Mouse (Mus musculus) embryonic facial prominence, embryonic 11.5 days (tissue): ENCODE results near the gene Gm11077. TPM values are rescaled to one million over a fixed set of nuclear protein-coding genes. Genes with fewer than 3 reads are reported as not detected.

Experiments used
- ATAC-seq: fragments of 200-750 bp; cut with Nextera tagmentation; replicated peaks from 2 replicates; pipeline ENCODE4 v1.8.0; 2017; ENCODE audit warnings: low read depth; ENCODE audit not compliant: insufficient number of reproducible peaks, low FRiP score, low TSS enrichment
- DNase-seq: peaks from one replicate; pipeline ENCODE4 v3.0.0-alpha.2; 2015; ENCODE audit warnings: low spot score
- H3K27ac ChIP-seq: fragments of 300-500 bp; sonication (generic); replicated peaks from 2 replicates; pipeline ENCODE4 v1.5.1; 2014; ENCODE audit warnings: mild to moderate bottlenecking, low read depth, low read length, control low read depth
- H3K27me3 ChIP-seq: fragments of 300-500 bp; sonication (generic); 2 replicates; pipeline ENCODE4 v1.6.1; 2014; ENCODE audit warnings: mild to moderate bottlenecking, low read length, moderate library complexity, mixed read lengths; ENCODE audit not compliant: control insufficient read depth, insufficient read depth
- H3K36me3 ChIP-seq: fragments of 300-500 bp; sonication (generic); replicated peaks from 2 replicates; pipeline ENCODE4 v1.6.1; 2014; ENCODE audit warnings: low read depth, mild to moderate bottlenecking, low read length, moderate library complexity, mixed read lengths; ENCODE audit not compliant: control insufficient read depth, insufficient read depth
- H3K4me1 ChIP-seq: fragments of 300-500 bp; sonication (generic); 2 replicates; pipeline ENCODE4 v1.6.1; 2014; ENCODE audit warnings: low read length, mixed read lengths; ENCODE audit not compliant: control insufficient read depth, insufficient read depth
- H3K4me2 ChIP-seq: fragments of 300-500 bp; sonication (generic); 2 replicates; pipeline ENCODE4 v1.6.1; 2014; ENCODE audit warnings: low read depth, mild to moderate bottlenecking, control low read depth, low read length, moderate library complexity
- H3K4me3 ChIP-seq: fragments of 300-500 bp; sonication (generic); 2 replicates; pipeline ENCODE4 v1.5.1; 2014; ENCODE audit warnings: low read depth, low read length, control low read depth
- H3K9ac ChIP-seq: fragments of 300-500 bp; sonication (generic); replicated peaks from 2 replicates; pipeline ENCODE4 v1.6.1; 2014; ENCODE audit warnings: mild to moderate bottlenecking, control low read depth, low read length
- H3K9me3 ChIP-seq: fragments of 300-500 bp; sonication (generic); replicated peaks from 2 replicates; pipeline ENCODE4 v1.6.1; 2016; ENCODE audit warnings: mild to moderate bottlenecking, low read length, inconsistent platforms, mixed read lengths; ENCODE audit not compliant: control insufficient read depth
- WGBS: fragments of 180-500 bp; shearing (Covaris S2); extraction: QIAGEN DNeasy Blood & Tissue Kit; methylation state at CpG from one replicate; pipeline ENCODE4 v1.1.7; 2014; 5-methylcytosine and 5-hydroxymethylcytosine counted together
- polyA plus RNA-seq: library from polyadenylated mRNA; unstranded; fragments of >200 nt; fragmentation: Nextera tagmentation; extraction: Ambion mirVana; gene quantifications from 2 replicates; pipeline ENCODE4 v1.2.1, GENCODE M21; 2014

Gene Gm11077
- polyA plus RNA-seq, 1 experiment from 2014 or later, result not detected

DNA sequence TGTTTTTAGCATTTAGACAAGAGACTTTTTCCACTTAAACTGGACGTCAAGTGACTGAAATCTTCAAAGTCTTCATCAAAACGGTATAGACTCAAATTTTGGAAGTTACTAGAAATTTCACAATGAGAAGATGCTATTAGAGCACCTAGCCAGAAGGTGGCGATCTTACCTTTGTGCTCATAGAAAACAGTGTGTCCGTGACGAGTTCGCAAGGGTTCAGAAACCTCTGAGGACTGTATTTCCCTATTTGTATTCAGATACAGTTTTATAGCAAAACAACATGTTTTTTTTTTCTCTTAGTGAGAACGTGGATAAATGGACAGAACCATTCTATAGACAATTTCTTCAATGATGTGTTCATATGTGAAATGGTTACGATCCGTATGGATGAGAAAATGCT, 37.3 kb downstream of the Gm11077 start:
- no peaks in the 10 kb centered on the region for H3K4me1 ChIP-seq
- no peak for ATAC-seq
- no peak overlapping the region for H3K4me2 ChIP-seq
- no peak overlapping the region for H3K4me3 ChIP-seq
- 41% methylated on average over 9 of the region's 9 CpGs for WGBS
- no peaks in the 10 kb centered on the region for H3K36me3 ChIP-seq
- no peak overlapping the region for H3K27ac ChIP-seq
- no peak overlapping the region for H3K9ac ChIP-seq
- DNase-seq, result peak; percentile 75
- no peaks in the 10 kb centered on the region for H3K27me3 ChIP-seq
- H3K9me3 ChIP-seq, result no peaks in the 10 kb centered on the region

DNA sequence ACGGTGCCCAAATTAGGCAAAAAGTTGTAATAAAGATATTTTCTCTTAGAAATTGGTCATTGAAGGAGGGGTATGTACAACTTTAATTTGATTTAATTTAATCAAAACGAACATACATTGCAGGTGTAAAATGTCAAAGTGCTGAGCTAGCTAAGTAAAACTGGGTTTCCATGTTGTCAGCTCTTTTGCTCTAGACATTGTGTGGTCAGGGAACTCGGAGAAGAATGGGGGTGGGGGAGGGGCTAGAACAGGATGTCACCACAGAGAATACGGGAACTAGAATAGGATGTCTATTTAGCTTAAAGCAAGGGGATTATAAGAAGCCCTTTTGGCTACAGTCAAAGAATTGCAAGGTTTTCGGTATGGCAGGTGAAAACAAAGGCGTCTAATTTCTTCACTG, 38.2 kb downstream of the Gm11077 start:
- DNase-seq (no peak), ATAC-seq (no peak)
- no peak overlapping the region for H3K4me2 ChIP-seq
- 66% methylated on average over 6 of the region's 6 CpGs for WGBS
- no peak overlapping the region for H3K27ac ChIP-seq
- H3K36me3 ChIP-seq, result no peaks in the 10 kb centered on the region
- H3K4me3 ChIP-seq, result no peak overlapping the region
- H3K9ac ChIP-seq, result no peak overlapping the region
- no peaks in the 10 kb centered on the region for H3K4me1 ChIP-seq
- H3K9me3 ChIP-seq, result no peaks in the 10 kb centered on the region
- H3K27me3 ChIP-seq, result no peaks in the 10 kb centered on the region

DNA sequence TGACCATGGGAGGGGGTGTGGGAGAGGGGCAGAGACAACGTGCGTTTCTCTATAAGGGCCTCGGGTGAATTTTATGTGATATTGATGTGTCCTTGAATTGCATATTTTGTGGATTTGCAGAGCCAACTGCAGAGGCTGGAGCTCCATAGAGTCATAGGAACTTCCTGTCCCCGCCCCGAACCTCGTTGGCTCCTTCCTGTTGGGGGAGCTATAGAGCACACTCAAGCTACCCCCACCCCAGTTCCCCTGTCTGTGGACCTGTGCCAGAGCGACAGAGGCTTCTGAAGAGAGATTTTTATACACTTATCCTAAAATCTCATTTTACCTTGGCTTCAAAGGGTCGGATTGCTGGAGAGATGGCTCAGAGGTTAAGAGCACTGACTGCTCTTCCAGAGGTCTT, 39.1 kb downstream of the Gm11077 start:
- no peaks in the 10 kb centered on the region for H3K36me3 ChIP-seq
- WGBS, result 84% methylated on average over 8 of the region's 8 CpGs

DNA sequence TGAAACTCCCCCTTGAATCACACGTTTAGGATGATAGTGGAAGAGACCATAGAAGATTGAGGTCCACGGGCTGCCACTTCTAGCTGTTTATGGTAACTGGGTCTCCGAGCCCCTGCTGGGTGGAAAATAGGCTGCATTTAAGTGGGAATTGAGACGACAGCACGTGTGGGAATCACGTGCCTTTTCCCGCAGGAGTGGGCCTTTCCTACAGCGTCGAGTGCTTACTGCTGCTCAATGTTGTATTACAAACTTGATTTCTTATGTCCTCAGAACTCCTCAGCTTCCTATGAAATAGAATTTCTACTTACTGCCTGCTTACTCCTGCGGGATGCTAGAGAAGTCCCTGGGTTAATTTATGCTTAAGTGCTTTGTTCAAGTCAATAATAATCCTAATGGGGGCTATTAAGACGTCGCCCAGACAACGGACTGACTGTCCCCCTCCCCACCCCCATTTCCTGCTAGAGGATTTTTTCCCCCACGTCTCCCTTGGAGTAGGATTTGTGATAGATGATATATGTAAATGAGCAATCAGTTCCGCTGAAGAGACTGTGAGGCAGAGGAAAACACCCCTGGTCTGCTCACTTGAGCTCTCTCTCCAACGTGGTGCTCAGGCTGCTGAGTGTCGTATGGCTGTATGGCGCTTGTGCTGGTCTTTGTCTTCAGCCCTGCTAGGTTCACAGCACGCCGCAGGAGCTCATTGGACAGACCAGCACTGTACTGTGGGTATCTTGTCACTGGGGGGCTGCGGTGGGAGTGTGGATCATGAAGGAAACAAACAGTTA, 40.0 kb downstream of the Gm11077 start:
- 52% methylated on average over 21 of the region's 21 CpGs for WGBS
- H3K4me1 ChIP-seq, result no peaks in the 10 kb centered on the region
- no peaks in the 10 kb centered on the region for H3K9me3 ChIP-seq
- ATAC-seq, result peak; percentile 77
- H3K9ac ChIP-seq, result no peak overlapping the region
- H3K4me3 ChIP-seq, result no peak overlapping the region
- DNase-seq, result peak; percentile 22
- no peak overlapping the region for H3K27ac ChIP-seq
- no peaks in the 10 kb centered on the region for H3K36me3 ChIP-seq
- H3K27me3 ChIP-seq, result no peaks in the 10 kb centered on the region
- H3K4me2 ChIP-seq, result no peak overlapping the region

More for the DNA sequence above, 39.1 kb downstream of the Gm11077 start:
- no peaks in the 10 kb centered on the region for H3K4me1 ChIP-seq
- H3K27ac ChIP-seq, result no peak overlapping the region
- no peak overlapping the region for H3K4me2 ChIP-seq
- H3K9me3 ChIP-seq, result no peaks in the 10 kb centered on the region
- no peak overlapping the region for H3K4me3 ChIP-seq
- ATAC-seq, result no peak
- DNase-seq, result no peak
- H3K9ac ChIP-seq, result no peak overlapping the region
- H3K27me3 ChIP-seq, result no peaks in the 10 kb centered on the region

DNA sequence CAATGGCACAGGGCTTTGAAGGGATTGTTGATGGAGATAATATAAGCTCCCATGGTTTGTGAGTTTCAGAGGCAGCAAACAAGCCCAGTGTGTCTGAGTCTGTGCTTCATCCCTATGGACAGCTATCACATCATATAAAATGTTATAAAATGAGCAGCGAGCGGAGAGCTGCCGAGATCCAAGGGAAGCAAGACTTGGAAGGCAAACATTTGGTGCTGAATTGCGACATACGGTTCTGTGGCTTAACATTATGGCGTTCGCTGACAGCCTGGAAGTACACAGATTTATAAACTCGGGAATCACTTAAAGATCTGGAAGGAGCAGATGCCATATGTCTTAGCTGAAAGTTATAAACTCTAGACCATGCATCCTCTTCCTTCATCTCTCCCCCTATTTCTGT, 47.2 kb downstream of the Gm11077 start:
- no peak overlapping the region for H3K27ac ChIP-seq
- H3K4me3 ChIP-seq, result no peak overlapping the region
- no peak for DNase-seq
- H3K9me3 ChIP-seq, result no peaks in the 10 kb centered on the region
- no peaks in the 10 kb centered on the region for H3K36me3 ChIP-seq
- no peak overlapping the region for H3K4me2 ChIP-seq
- H3K27me3 ChIP-seq, result no peaks in the 10 kb centered on the region
- WGBS, result 90% methylated on average over 8 of the region's 8 CpGs
- ATAC-seq, result no peak
- no peaks in the 10 kb centered on the region for H3K4me1 ChIP-seq
- no peak overlapping the region for H3K9ac ChIP-seq

DNA sequence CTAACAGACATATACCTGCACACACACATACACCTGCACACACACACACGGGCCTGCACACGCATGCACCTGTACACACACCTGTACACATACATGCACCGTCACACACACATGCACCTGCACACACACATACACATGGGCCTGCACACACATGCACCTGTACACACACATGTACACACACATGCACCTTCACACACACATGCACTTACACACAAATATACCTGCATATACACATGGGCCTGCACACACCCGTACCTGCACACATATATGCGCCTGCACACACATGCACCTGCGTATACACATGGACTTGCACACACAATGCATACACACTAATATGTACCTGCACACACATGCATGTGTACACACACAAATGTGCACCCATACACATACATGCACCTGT, 53.4 kb downstream of the Gm11077 start:
- 92% methylated on average over 6 of the region's 6 CpGs for WGBS
- Histone ChIP-seq H3K9ac (no peak overlapping the region), H3K9me3 (no peaks in the 10 kb centered on the region), H3K27ac (no peak overlapping the region), H3K4me3 (no peak overlapping the region), H3K27me3 (no peaks in the 10 kb centered on the region), H3K4me1 (no peaks in the 10 kb centered on the region), H3K36me3 (no peaks in the 10 kb centered on the region), H3K4me2 (no peak overlapping the region)
- DNase-seq (no peak), ATAC-seq (peak; percentile 14; the same call in 1 of the 2 replicates)

DNA sequence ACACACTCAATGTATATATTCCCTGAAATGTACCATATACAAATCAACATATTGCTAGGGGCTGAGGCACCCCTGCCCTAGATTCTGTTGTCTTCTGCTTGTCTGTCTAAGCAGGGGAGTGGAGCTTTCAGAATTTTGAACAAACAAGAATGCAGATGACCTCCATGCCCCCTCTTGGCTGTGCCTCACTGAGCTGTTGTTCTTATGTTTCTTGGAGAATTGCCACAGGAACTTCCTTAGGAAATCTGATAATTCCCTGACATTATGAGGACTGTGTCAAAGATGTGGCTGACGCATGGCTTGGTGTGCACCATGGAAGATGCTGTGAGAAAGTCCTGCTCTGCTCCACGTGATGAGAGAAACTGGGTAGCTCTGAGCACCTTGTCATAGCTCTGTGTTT, 57.0 kb downstream of the Gm11077 start:
- no peaks in the 10 kb centered on the region for H3K4me1 ChIP-seq
- H3K27ac ChIP-seq, result no peak overlapping the region
- DNase-seq (no peak), ATAC-seq (no peak)
- H3K9ac ChIP-seq, result no peak overlapping the region
- H3K9me3 ChIP-seq, result no peaks in the 10 kb centered on the region
- no peak overlapping the region for H3K4me3 ChIP-seq
- WGBS, result 59% methylated on average over 2 of the region's 2 CpGs
- no peaks in the 10 kb centered on the region for H3K27me3 ChIP-seq
- no peak overlapping the region for H3K4me2 ChIP-seq
- no peaks in the 10 kb centered on the region for H3K36me3 ChIP-seq

DNA sequence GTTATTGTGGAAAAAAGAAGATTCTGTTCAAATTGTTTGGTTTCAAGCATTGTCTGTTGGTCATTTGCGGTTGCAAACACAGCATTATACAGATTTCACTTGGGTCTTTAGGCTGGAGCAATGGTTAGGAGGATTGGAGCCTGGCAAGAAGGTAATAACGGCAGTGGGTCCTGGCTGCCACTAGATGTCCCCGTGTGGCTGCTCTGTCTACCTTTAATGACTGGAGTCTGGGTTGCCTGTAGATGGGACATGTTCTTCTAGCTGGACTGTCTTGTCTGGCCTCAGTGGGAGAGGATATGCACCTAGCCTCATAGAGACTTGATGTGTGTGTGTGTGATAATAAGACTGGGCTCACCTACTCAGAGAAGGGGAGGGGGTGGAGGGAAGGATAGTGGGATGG, 60.8 kb downstream of the Gm11077 start:
- Histone ChIP-seq H3K27ac (no peak overlapping the region), H3K4me3 (no peak overlapping the region), H3K9ac (no peak overlapping the region), H3K36me3 (no peaks in the 10 kb centered on the region), H3K9me3 (no peaks in the 10 kb centered on the region), H3K27me3 (no peaks in the 10 kb centered on the region), H3K4me2 (no peak overlapping the region), H3K4me1 (no peaks in the 10 kb centered on the region)
- DNase-seq, result no peak
- ATAC-seq, result no peak
- 44% methylated on average over 3 of the region's 3 CpGs for WGBS
